Mouse (Mus musculus): Measurements from ENCODE around the gene Ampd1.

DNA sequence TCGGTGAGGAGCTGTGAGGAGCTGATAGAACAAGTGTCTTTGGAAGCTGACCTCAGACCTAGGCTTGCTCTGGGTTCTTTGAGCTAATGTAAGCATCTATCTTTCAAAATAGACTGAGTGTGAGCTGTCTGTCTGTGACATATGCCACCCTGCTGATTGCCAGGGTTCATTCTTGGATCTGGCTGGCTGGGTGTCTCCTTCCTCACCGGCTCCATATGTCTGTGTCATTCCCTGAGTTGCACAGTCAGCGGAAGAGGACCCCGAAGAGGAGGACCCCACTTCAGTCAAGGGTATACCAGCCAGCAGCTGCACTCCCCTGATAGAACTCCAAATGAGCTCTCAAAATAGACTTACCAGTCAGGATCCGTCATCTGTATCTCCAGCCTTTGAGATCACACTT lies 8.9 kb downstream of the Ampd1 start:
- TF ChIP-seq CTCF (IDR thresholded peaks at IDR 0.05; ENCODE audit: low read depth, low read length) (no peak), TAL1 (conservative IDR thresholded peaks at IDR 0.05; ENCODE audit: low read depth, low read length) (no peak), GATA1 (IDR thresholded peaks at IDR 0.05; ENCODE audit: borderline replicate concordance, low read length) (no peak), POLR2AphosphoS5 (IDR thresholded peaks at IDR 0.05; ENCODE audit: insufficient replicate concordance, low read depth, low read length) (no peak), GATA2 (IDR thresholded peaks at IDR 0.05; ENCODE audit: borderline replicate concordance, low read depth, low read length) (no peak)

Measured in G1E (cell line).